8 mouse cellular contexts compared by ENCODE assay signal in genomic region chr17:27825539-27825938, GRCm38 (mm10). TPM values are rescaled to one million over a fixed set of nuclear protein-coding genes. Genes with fewer than 3 reads are reported as not detected.
DNase-seq lines count a peak whose midpoint lies in the region; ATAC-seq and TF ChIP-seq lines count a peak whose summit lies in the region.

No protein-coding gene starts in this region.

- peak overlapping the region; percentile 53; the same call in 1 of the 2 replicates for H3K4me2 ChIP-seq in lung, postnatal 0 days (replicated peaks; ENCODE audit: low read depth, low read length)
- peak overlapping the region; percentile 94 for H3K4me2 ChIP-seq in myocyte (ENCODE audit: low read depth)

- WGBS in lung, postnatal 0 days, result 30% methylated on average over 3 of the region's 3 CpGs

- no peaks in the 10 kb centered on the region for H3K9me3 ChIP-seq in erythroblast, embryonic 14.5 days (ENCODE audit: control insufficient read depth, low read length)
- H3K9me3 ChIP-seq in lung, postnatal 0 days (ENCODE audit: low read length), result no peaks in the 10 kb centered on the region

- no peak for TF ChIP-seq POLR2A in embryonic fibroblast, embryonic 13.5 days (IDR thresholded peaks at IDR 0.05; ENCODE audit: low read depth, low read length)
- no peak for TF ChIP-seq POLR2A in myocyte (IDR thresholded peaks at IDR 0.05; ENCODE audit: insufficient read length, low read depth)

- no peak for DNase-seq in lung, postnatal 0 days (ENCODE audit: low spot score)
- no peak for DNase-seq in lung, adult 18-20 months
- DNase-seq in adrenal gland, adult (ENCODE audit: inconsistent age in 2 of 2, low spot score in 1 of 2), result no peak
- no peak for DNase-seq in left cerebral cortex, adult 9 months (ENCODE audit: low spot score in 2 of 2)

- H3ac ChIP-seq in myocyte (ENCODE audit: control insufficient read depth, insufficient read length), result no peak overlapping the region

- TF ChIP-seq EP300 in lung, postnatal 0 days (IDR thresholded peaks at IDR 0.05), result no peak

- H3K36me3 ChIP-seq in erythroblast, embryonic 14.5 days (ENCODE audit: control insufficient read depth), result no peaks in the 10 kb centered on the region
- H3K36me3 ChIP-seq in lung, postnatal 0 days (ENCODE audit: insufficient read depth, low read length), result no peaks in the 10 kb centered on the region
- H3K36me3 ChIP-seq in myocyte (ENCODE audit: control insufficient read depth, insufficient read depth), result no peaks in the 10 kb centered on the region

- H3K4me3 ChIP-seq in erythroblast, embryonic 14.5 days (replicated peaks), result peak overlapping the region; percentile 55
- no peak overlapping the region for H3K4me3 ChIP-seq in lung, postnatal 0 days (ENCODE audit: low read depth, low read length)
- H3K4me3 ChIP-seq in embryonic fibroblast, embryonic 13.5 days (ENCODE audit: insufficient read depth, low read length), result no peak overlapping the region
- H3K4me3 ChIP-seq in myocyte, result peak overlapping the region; percentile 31

- no peak overlapping the region for H3K9ac ChIP-seq in lung, postnatal 0 days (replicated peaks; ENCODE audit: low read depth)

- H3K4me1 ChIP-seq in erythroblast, embryonic 14.5 days (ENCODE audit: control insufficient read depth), result peaks cover 52% of the 10 kb centered on the region
- H3K4me1 ChIP-seq in lung, postnatal 0 days (ENCODE audit: insufficient read depth, low read depth, low read length), result peaks cover 6% of the 10 kb centered on the region
- peaks cover 9% of the 10 kb centered on the region for H3K4me1 ChIP-seq in embryonic fibroblast, embryonic 13.5 days (ENCODE audit: control insufficient read depth, insufficient read depth, low read length)

- TF ChIP-seq CTCF in lung, postnatal 0 days (IDR thresholded peaks at IDR 0.05), result no peak
- TF ChIP-seq CTCF in embryonic fibroblast, embryonic 13.5 days (IDR thresholded peaks at IDR 0.05; ENCODE audit: borderline replicate concordance, insufficient read depth, low read length), result no peak

- ATAC-seq in erythroblast, adult 5-6 weeks (replicated peaks; ENCODE audit: low FRiP score, poor library complexity, severe bottlenecking), result no peak
- ATAC-seq in lung, postnatal 0 days, result no peak

- H3K27me3 ChIP-seq in erythroblast, embryonic 14.5 days (ENCODE audit: control insufficient read depth), result peaks cover 22% of the 10 kb centered on the region
- H3K27me3 ChIP-seq in lung, postnatal 0 days (replicated peaks; ENCODE audit: insufficient read depth, low read length), result no peaks in the 10 kb centered on the region
- H3K27me3 ChIP-seq in myocyte (ENCODE audit: control insufficient read depth, insufficient read depth, insufficient read length), result no peaks in the 10 kb centered on the region

- peak overlapping the region; percentile 40; the same call in 1 of the 2 replicates for H3K27ac ChIP-seq in lung, postnatal 0 days (ENCODE audit: low read length)
- peak overlapping the region; percentile 65 for H3K27ac ChIP-seq in embryonic fibroblast, embryonic 13.5 days (ENCODE audit: insufficient read depth, low read length)

- H3K79me2 ChIP-seq in myocyte (ENCODE audit: control insufficient read depth, insufficient read depth), result no peaks in the 10 kb centered on the region

TF ChIP-seq in myocyte, 11 proteins besides CTCF, POLR2A, EP300 and RAD21:
- TF ChIP-seq MAX (IDR thresholded peaks at IDR 0.05; ENCODE audit: low read depth), result no peak
- TF ChIP-seq TCF3 (IDR thresholded peaks at IDR 0.05; ENCODE audit: insufficient read length, low read depth), result no peak
- no peak for TF ChIP-seq CEBPB (IDR thresholded peaks at IDR 0.05; ENCODE audit: insufficient read depth, poor library complexity, severe bottlenecking)
- no peak for TF ChIP-seq MYOG (IDR thresholded peaks at IDR 0.05; ENCODE audit: control insufficient read depth in 1 of 3, insufficient read depth in 1 of 3, insufficient read length in 2 of 3, low read depth in 2 of 3)
- no peak for TF ChIP-seq USF1 (IDR thresholded peaks at IDR 0.05; ENCODE audit: low read depth)
- no peak for TF ChIP-seq MYOD1 (IDR thresholded peaks at IDR 0.05; ENCODE audit: control insufficient read depth in 1 of 3, insufficient read length in 2 of 3, low read depth in 2 of 3)
- TF ChIP-seq POLR2AphosphoS2 (IDR thresholded peaks at IDR 0.05; ENCODE audit: insufficient read length, low read depth), result no peak

RNA-seq across cellular contexts. Expression of gene D17Wsu92e, which starts 5.1 kb away (rescaled TPM):
- polyA plus RNA-seq in erythroblast, embryonic 14.5 days (2012), result 10.7 and 13.7 TPM in 2 replicates
- total RNA-seq in erythroblast, adult 5-6 weeks (2015; ENCODE audit: low replicate concordance), result 63.8 and 80.7 TPM in 2 replicates
- total RNA-seq in erythroblast, adult 5-6 weeks (2017; ENCODE audit: low replicate concordance), result 193 and 216 TPM in 2 replicates
- polyA plus RNA-seq in lung, postnatal 0 days (2015; fragmentation: Nextera tagmentation; extraction: Ambion mirVana), result 17.6 and 20.3 TPM in 2 replicates
- polyA plus RNA-seq in embryonic fibroblast, embryonic 13.5 days (2011; ENCODE audit: insufficient read length, low read depth, missing spikeins), result 63.7 and 68.6 TPM in 2 replicates
- 79.4 TPM for polyA plus RNA-seq in myocyte (2012; fragmentation: generic; extraction: Trizol)

RNA-seq across cellular contexts. Expression of gene Snrpc, which starts 12.4 kb away (rescaled TPM):
- polyA plus RNA-seq in erythroblast, embryonic 14.5 days (2012), result 50.6 and 57.6 TPM in 2 replicates
- total RNA-seq in erythroblast, adult 5-6 weeks (2015; ENCODE audit: low replicate concordance), result 20.6 and 60.0 TPM in 2 replicates
- 43.8 and 51.5 TPM in 2 replicates for total RNA-seq in erythroblast, adult 5-6 weeks (2017; ENCODE audit: low replicate concordance)
- 172 and 185 TPM in 2 replicates for polyA plus RNA-seq in lung, postnatal 0 days (2015; fragmentation: Nextera tagmentation; extraction: Ambion mirVana)
- 101 and 121 TPM in 2 replicates for polyA plus RNA-seq in embryonic fibroblast, embryonic 13.5 days (2011; ENCODE audit: insufficient read length, low read depth, missing spikeins)
- polyA plus RNA-seq in myocyte (2012; fragmentation: generic; extraction: Trizol), result 251 TPM

RNA-seq across cellular contexts. Expression of gene Uhrf1bp1, which starts 30.7 kb away (rescaled TPM):
- polyA plus RNA-seq in erythroblast, embryonic 14.5 days (2012), result 0.19 and 0.25 TPM in 2 replicates
- total RNA-seq in erythroblast, adult 5-6 weeks (2015; ENCODE audit: low replicate concordance), result 3.3 and 4.4 TPM in 2 replicates
- total RNA-seq in erythroblast, adult 5-6 weeks (2017; ENCODE audit: low replicate concordance), result 4.3 and 5.4 TPM in 2 replicates
- 1.5 and 1.6 TPM in 2 replicates for polyA plus RNA-seq in lung, postnatal 0 days (2015; fragmentation: Nextera tagmentation; extraction: Ambion mirVana)
- polyA plus RNA-seq in embryonic fibroblast, embryonic 13.5 days (2011; ENCODE audit: insufficient read length, low read depth, missing spikeins), result 16.0 and 20.6 TPM in 2 replicates
- polyA plus RNA-seq in myocyte (2012; fragmentation: generic; extraction: Trizol), result 16.4 TPM

Comparison
In these comparisons a context has a peak if more than half of its experiments do, and no peak if none do; other contexts are left out.
1. H3K4me3 ChIP-seq: peak in erythroblast, embryonic 14.5 days (single experiment) and myocyte (single experiment); none in lung, postnatal 0 days (single experiment) and embryonic fibroblast, embryonic 13.5 days (single experiment).